Mouse (Mus musculus) stomach, postnatal 0 days (tissue): ENCODE data around the gene C2cd5. TPM values are rescaled to one million over a fixed set of nuclear protein-coding genes. Genes with fewer than 3 reads are reported as not detected.
"Not testable (repeated sequence)": the region's sequence is repeated elsewhere in the genome, so short reads cannot be mapped to it uniquely, and the experiment has no call there.

Experiments
- ATAC-seq: fragments of 200-750 bp; cut with Nextera tagmentation; 2 replicates; pipeline ENCODE4 v1.8.0; 2017; ENCODE audit not compliant: low FRiP score, low TSS enrichment
- DNase-seq: peaks from one replicate; pipeline ENCODE4 v3.0.0-alpha.2; 2016; ENCODE audit warnings: low spot score
- H3K27ac ChIP-seq: fragments of 300-500 bp; sonication (generic); replicated peaks from 2 replicates; pipeline ENCODE4 v1.5.1; 2014; ENCODE audit warnings: mild to moderate bottlenecking, control low read depth
- H3K27me3 ChIP-seq: fragments of 300-500 bp; sonication (generic); 2 replicates; pipeline ENCODE4 v1.6.1; 2014; ENCODE audit warnings: low read length; ENCODE audit not compliant: control insufficient read depth, insufficient read depth
- H3K36me3 ChIP-seq: fragments of 300-500 bp; sonication (generic); 2 replicates; pipeline ENCODE4 v1.6.1; 2014; ENCODE audit warnings: low read length, mixed read lengths; ENCODE audit not compliant: control insufficient read depth, insufficient read depth
- H3K4me1 ChIP-seq: fragments of 300-500 bp; sonication (generic); replicated peaks from 2 replicates; pipeline ENCODE4 v1.6.1; 2014; ENCODE audit warnings: antibody characterized with exemption; ENCODE audit not compliant: control insufficient read depth, insufficient read depth
- H3K4me2 ChIP-seq: fragments of 300-500 bp; sonication (generic); replicated peaks from 2 replicates; pipeline ENCODE4 v1.6.1; 2014; ENCODE audit warnings: low read depth, mild to moderate bottlenecking, control low read depth, moderate library complexity
- H3K4me3 ChIP-seq: fragments of 300-500 bp; sonication (generic); 2 replicates; pipeline ENCODE4 v1.5.1; 2014; ENCODE audit warnings: low read depth, low read length, control low read depth
- H3K9ac ChIP-seq: fragments of 300-500 bp; sonication (generic); 2 replicates; pipeline ENCODE4 v1.6.1; 2014; ENCODE audit warnings: mild to moderate bottlenecking, low read length, control low read depth, mixed read lengths
- H3K9me3 ChIP-seq: fragments of 300-500 bp; sonication (generic); 2 replicates; pipeline ENCODE4 v1.6.1; 2016; ENCODE audit warnings: low read length; ENCODE audit not compliant: control insufficient read depth
- CTCF ChIP-seq: IDR thresholded peaks from 2 replicates; pipeline ENCODE4 v1.5.1; 2016; ENCODE audit warnings: antibody characterized with exemption, low read depth, mild to moderate bottlenecking, moderate library complexity
- EP300 ChIP-seq: optimal IDR thresholded peaks from 2 replicates; pipeline ENCODE3; 2016; ENCODE audit warnings: antibody characterized with exemption
- WGBS: fragments of 180-500 bp; shearing (Covaris S2); extraction: QIAGEN DNeasy Blood & Tissue Kit; methylation state at CpG from one replicate; pipeline ENCODE4 v1.1.7; 2014; 5-methylcytosine and 5-hydroxymethylcytosine counted together
- polyA plus RNA-seq: library from polyadenylated mRNA; unstranded; fragments of >200 nt; fragmentation: Nextera tagmentation; extraction: Ambion mirVana; gene quantifications from 2 replicates; pipeline ENCODE4 v1.2.1, GENCODE M21; 2015

The C2cd5 gene
- polyA plus RNA-seq, 1 experiment from 2014 or later: 7.7 TPM

DNA sequence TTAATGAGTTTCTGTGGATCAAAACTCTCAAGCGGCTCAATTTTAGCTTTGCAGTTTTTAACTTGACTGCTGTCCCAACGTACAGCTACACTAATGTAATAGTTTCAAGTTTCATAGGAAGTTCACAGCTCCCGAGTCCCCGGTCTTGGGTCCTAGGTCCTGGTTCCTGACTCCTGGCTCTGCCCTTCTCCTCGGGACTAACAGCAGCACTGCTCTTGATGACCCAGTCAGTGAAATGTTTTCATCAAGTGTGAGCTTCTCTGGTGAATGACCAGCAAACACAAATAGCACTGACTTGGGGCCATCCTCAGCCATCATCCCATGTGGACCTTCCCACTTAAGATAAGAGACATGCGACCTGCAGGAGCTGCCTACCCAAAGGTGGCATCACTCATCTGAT lies 111.7 kb downstream of the C2cd5 start:
- no peaks in the 10 kb centered on the region for H3K4me1 ChIP-seq
- no peaks in the 10 kb centered on the region for H3K9me3 ChIP-seq
- no peak for ATAC-seq
- H3K27me3 ChIP-seq: no peaks in the 10 kb centered on the region; the same call in 1 of the 2 replicates
- TF ChIP-seq EP300 (no peak), CTCF (no peak)
- no peak for DNase-seq
- H3K36me3 ChIP-seq: no peaks in the 10 kb centered on the region
- H3K4me3 ChIP-seq: no peak overlapping the region
- no peak overlapping the region for H3K9ac ChIP-seq
- H3K27ac ChIP-seq: no peak overlapping the region
- WGBS: 75% methylated on average over 6 of the region's 6 CpGs
- no peak overlapping the region for H3K4me2 ChIP-seq

DNA sequence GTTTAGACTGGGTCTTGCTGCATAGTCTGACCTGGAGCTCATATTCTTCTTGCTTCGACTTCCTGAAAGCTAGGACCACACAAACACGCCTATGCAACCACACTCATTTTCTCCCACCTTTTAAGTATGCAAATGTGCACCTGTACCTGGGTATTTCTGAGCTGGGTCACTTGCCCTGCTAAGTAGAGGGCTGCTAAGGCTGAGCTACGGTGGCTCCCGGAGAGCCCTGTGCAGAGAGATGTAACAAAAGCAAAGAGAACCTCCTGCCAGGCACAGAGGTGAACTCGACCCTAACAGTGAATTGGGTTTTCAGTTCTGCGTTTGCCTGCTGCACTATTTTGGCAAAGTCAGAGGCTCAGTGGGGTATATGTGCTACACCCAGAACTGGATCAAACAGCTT lies 112.3 kb downstream of the C2cd5 start:
- no peak for TF ChIP-seq CTCF
- no peak for TF ChIP-seq EP300
- Histone ChIP-seq H3K4me3 (no peak overlapping the region), H3K27me3 (no peaks in the 10 kb centered on the region; the same call in 1 of the 2 replicates), H3K9ac (no peak overlapping the region), H3K4me1 (no peaks in the 10 kb centered on the region), H3K4me2 (no peak overlapping the region), H3K9me3 (no peaks in the 10 kb centered on the region), H3K36me3 (no peaks in the 10 kb centered on the region), H3K27ac (no peak overlapping the region)
- 70% methylated on average over 6 of the region's 6 CpGs for WGBS
- DNase-seq (no peak), ATAC-seq (no peak)

DNA sequence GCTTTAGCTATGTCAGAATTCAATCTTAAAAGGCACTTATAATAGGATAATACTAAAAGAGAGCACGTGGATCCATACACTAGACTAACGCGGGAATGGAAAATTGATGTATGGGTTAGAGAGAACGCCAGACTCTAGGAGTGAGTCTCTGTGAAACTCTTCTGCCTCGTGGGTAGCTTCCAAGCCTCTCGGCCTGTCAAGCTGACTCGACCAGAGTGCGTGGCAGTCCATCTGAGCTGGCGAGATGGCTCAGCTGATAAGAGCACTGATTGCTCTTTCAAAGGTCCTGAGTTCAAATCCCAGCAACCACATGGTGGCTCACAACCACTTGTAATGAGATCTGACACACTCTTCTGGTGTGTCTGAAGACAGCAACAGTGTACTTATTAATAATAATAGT lies 113.2 kb downstream of the C2cd5 start:
- H3K36me3 ChIP-seq, H3K27ac ChIP-seq, H3K9ac ChIP-seq, H3K27me3 ChIP-seq, H3K4me2 ChIP-seq, DNase-seq, H3K4me3 ChIP-seq, H3K4me1 ChIP-seq, H3K9me3 ChIP-seq, ATAC-seq: not testable (repeated sequence)
- 82% methylated on average over 9 of the region's 9 CpGs for WGBS

DNA sequence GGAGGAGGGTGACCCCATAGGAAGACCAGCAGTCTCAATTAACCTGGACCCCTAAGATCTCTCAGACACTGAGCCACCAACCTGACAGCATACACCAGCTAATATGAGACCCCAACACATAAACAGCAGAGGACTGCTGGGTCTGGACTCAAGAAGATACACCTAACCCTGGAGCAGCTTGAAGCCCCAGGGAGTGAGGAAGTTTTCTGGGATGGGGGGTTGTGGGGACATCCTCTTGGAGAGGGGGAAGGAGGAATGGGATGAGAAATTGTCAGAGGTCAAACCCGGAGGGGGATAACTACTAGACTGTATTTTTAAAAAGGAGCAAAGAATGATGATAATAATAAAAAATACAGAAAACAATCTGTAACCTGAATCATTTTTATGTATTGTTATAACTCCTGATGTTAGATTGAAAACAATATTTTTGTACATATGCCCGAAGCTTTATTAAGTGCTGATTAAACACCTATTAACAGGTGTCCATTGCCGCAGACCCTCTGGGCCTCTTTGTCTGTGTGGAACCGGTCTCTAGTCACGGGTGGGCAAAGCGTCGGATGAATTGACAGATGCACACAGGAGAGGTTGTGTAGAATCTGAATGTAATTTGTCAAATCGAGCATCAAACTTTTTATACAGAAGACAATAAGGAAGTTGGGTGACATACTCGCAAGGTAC lies 114.2 kb downstream of the C2cd5 start:
- not testable (repeated sequence) for H3K27ac ChIP-seq, H3K4me2 ChIP-seq, H3K9me3 ChIP-seq, H3K36me3 ChIP-seq, H3K4me1 ChIP-seq, ATAC-seq, DNase-seq, H3K4me3 ChIP-seq, H3K27me3 ChIP-seq, H3K9ac ChIP-seq
- 81% methylated on average over 9 of the region's 9 CpGs for WGBS

DNA sequence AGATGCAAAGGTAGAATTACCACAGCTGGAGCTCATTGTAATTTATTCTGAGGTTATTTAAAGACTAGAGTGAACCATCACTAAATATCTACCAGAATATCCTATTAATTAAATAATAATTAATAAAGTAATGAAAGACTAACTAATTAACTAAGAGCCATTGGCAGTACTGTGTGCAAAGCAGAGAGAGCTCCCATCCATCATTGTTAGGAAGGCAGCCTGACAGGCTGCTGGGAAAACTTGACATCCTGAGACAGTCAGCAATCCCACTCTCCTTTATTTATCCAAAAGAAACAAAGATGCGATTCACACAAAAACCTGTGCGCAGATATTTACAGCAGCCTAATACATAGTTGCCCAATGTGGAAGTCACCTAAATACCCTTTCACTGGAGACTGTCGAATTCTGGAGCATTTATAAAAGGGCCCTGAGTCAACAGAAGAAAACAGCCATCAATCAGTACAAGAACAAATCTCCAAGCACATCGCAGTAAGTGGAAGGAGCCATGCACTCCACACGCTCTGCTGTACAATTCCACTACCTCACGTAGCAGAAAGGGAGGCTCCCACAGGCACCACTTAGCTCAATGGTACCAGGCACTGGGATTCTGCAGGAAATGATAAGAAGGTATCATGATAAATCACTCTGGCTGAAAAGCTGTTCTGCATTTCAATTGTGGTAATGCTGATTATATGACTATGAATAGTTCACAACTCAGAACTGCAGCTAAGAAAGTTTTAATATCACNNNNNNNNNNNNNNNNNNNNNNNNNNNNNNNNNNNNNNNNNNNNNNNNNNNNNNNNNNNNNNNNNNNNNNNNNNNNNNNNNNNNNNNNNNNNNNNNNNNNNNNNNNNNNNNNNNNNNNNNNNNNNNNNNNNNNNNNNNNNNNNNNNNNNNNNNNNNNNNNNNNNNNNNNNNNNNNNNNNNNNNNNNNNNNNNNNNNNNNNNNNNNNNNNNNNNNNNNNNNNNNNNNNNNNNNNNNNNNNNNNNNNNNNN lies 120.0 kb downstream of the C2cd5 start:
- DNase-seq: no peak
- Histone ChIP-seq H3K9me3 (no peaks in the 10 kb centered on the region), H3K4me3 (no peak overlapping the region), H3K27ac (no peak overlapping the region), H3K4me2 (no peak overlapping the region), H3K4me1 (no peaks in the 10 kb centered on the region), H3K36me3 (no peaks in the 10 kb centered on the region), H3K27me3 (no peaks in the 10 kb centered on the region), H3K9ac (no peak overlapping the region)
- peak; percentile 53; the same call in 1 of the 2 replicates for ATAC-seq
- TF ChIP-seq CTCF (no peak), EP300 (no peak)
- WGBS: 16% methylated on average over 6 of the region's 6 CpGs

DNA sequence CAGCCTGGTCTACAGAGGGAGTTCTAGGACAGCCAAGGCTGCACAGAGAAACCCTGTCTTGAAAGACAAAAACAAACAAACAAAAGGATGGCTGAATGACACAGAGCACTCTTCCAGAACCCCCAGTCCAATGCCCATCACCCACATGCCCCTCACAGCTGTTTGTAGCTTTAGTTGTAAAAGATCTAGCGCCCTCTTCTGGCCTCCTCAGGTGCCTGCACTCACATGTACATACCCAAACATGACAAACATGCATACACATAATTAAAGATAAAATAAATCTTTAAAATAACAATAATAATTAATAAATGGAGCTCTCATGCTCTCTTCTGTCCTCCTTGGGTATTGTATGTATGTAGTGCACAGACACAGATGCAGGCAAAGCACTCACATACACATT lies 122.7 kb downstream of the C2cd5 start:
- Histone ChIP-seq H3K27ac (no peak overlapping the region), H3K9ac (no peak overlapping the region), H3K9me3 (no peaks in the 10 kb centered on the region), H3K27me3 (no peaks in the 10 kb centered on the region), H3K4me1 (no peaks in the 10 kb centered on the region), H3K36me3 (no peaks in the 10 kb centered on the region), H3K4me3 (no peak overlapping the region), H3K4me2 (no peak overlapping the region)
- 59% methylated on average over 1 of the region's 1 CpGs for WGBS
- DNase-seq (no peak), ATAC-seq (no peak)
- TF ChIP-seq CTCF: peak; percentile 20; the same call in 1 of the 2 replicates
- TF ChIP-seq EP300: no peak
